Mouse (Mus musculus) forebrain, embryonic 15.5 days (tissue): ENCODE measurements at regions not wholly inside any gene's neighbourhood (a gene's known extent, or its start where the extent isn't known, plus 50 kb on each side); places are given as distances from the start of the nearest gene placed in this dataset.

Experiments
- ATAC-seq: fragments of 200-750 bp; cut with Nextera tagmentation; replicated peaks from 2 replicates; pipeline ENCODE4 v1.8.0; 2017; ENCODE audit warnings: mild to moderate bottlenecking, moderate TSS enrichment, moderate library complexity
- H3K27ac ChIP-seq: fragments of 300-500 bp; sonication (generic); replicated peaks from 2 replicates; pipeline ENCODE4 v1.5.1; 2015; ENCODE audit warnings: mild to moderate bottlenecking, inconsistent platforms
- H3K27me3 ChIP-seq: fragments of 300-500 bp; sonication (generic); 2 replicates; pipeline ENCODE4 v1.6.1; 2015; ENCODE audit warnings: inconsistent platforms
- H3K36me3 ChIP-seq: fragments of 300-500 bp; sonication (generic); 2 replicates; pipeline ENCODE4 v1.6.1; 2015; ENCODE audit warnings: mild to moderate bottlenecking, inconsistent platforms
- H3K4me1 ChIP-seq: fragments of 300-500 bp; sonication (generic); 2 replicates; pipeline ENCODE4 v1.6.1; 2015; ENCODE audit warnings: inconsistent platforms
- H3K4me2 ChIP-seq: fragments of 300-500 bp; sonication (generic); replicated peaks from 2 replicates; pipeline ENCODE4 v1.6.1; 2015; ENCODE audit warnings: mild to moderate bottlenecking, inconsistent platforms
- H3K4me3 ChIP-seq: fragments of 300-500 bp; sonication (generic); 2 replicates; pipeline ENCODE4 v1.5.1; 2015; ENCODE audit warnings: mild to moderate bottlenecking, inconsistent platforms
- H3K9ac ChIP-seq: fragments of 300-500 bp; sonication (generic); replicated peaks from 2 replicates; pipeline ENCODE4 v1.6.1; 2015; ENCODE audit warnings: mild to moderate bottlenecking, inconsistent platforms
- H3K9me3 ChIP-seq: fragments of 300-500 bp; sonication (generic); 2 replicates; pipeline ENCODE4 v1.6.1; 2016; ENCODE audit warnings: inconsistent platforms
- WGBS: fragments of 180-500 bp; shearing (Covaris S2); methylation state at CpG from one replicate; pipeline ENCODE4 v1.1.7; 2015; ENCODE audit warnings: mixed read lengths; 5-methylcytosine and 5-hydroxymethylcytosine counted together

DNA sequence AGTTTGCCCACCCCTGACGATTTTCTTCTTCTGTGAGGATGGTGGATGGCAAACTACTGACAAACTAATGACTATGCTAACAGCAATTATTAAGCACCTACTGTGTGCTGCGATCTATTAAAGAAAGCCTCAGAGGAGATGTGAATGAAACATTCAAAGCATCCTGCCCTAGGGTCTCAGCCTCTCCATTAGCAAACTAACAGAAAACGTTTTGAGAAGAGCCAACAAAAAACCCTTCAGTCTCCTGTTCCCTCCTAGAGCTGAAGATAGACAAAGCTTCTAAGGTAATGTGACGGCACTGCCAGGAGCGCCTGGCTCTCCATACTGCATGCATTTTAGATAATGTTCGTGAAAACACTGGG is 270.4 kb upstream of the Irx3 start:
- H3K9me3 ChIP-seq: no peaks in the 10 kb centered on the region
- 3% methylated on average over 6 of the region's 6 CpGs for WGBS
- no peak overlapping the region for H3K27ac ChIP-seq
- H3K9ac ChIP-seq: no peak overlapping the region
- H3K4me3 ChIP-seq: no peak overlapping the region
- no peak overlapping the region for H3K4me2 ChIP-seq
- ATAC-seq: 0 out of 2 replicates have a peak, but pooled peaks have one; percentile 26
- peaks cover 25% of the 10 kb centered on the region for H3K4me1 ChIP-seq
- H3K27me3 ChIP-seq: peaks cover 81% of the 10 kb centered on the region
- no peaks in the 10 kb centered on the region for H3K36me3 ChIP-seq

DNA sequence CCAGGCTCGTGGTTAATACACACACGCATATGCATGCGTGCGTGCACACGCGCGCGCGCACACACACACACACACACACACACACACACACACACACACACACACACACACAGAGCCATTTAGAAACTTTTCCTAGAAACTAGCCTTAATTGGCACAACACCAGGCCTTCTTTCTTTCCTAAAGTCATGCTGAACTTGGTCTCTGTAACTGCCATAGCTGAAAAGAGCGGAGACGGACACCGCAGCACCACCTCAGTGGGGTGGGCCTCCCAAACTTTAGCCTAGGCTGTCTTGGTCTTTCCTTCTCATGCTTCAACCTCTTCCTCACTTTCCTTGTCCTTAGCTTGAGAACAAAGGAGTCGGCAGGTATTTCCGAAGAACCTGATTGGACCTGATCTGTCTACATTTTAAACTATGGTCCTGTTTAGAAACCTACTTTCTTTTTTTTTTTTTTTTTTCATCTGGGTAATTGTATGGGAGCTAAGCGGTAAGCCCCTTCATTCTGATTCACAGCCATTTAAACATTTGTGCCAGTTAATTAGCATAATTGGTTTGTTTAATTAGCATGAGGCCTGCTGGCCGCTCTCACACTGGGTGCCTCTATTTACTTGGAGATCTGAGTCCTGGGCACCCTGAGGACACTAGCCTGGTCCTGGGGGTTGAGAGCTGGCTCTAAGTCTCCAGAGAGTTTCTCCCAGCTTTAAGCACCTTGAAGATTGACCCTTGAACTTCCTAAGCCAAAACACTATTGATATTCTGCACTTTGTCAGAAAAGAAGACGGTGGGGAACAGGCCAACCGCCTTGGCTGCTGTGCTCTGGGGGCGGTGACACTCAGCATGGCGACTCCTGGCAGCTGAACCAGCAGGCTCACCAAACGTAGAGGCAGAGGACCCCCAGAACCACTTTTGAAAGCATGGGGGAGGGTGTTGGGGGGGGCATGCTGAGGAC is 269.7 kb upstream of the Irx3 start:
- H3K4me2 ChIP-seq: 0 out of 2 replicates have a peak overlapping the region, but pooled peaks have one; percentile 16
- H3K27ac ChIP-seq: no peak overlapping the region

DNA sequence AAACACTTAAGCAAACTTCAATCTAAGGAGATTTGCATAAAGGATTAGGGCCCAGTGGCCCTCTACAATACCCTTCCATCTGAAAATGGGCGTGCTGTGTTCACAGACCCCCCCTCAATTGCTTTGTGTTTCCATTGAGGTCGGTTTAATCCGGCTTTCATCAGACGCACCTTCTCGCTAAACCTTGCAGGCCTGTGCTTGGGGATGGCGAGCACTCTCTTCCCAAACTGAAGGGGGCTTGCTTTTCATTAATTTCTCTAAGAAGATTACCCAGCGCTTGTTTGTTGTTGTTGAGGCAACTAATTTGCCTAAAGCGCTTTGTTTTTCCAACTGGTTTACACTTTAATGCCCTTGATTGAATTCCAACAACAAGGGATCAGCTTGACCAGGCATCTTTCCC is 268.8 kb upstream of the Irx3 start:
- Histone ChIP-seq H3K36me3 (no peaks in the 10 kb centered on the region), H3K4me1 (peaks cover 25% of the 10 kb centered on the region), H3K27me3 (peaks cover 76% of the 10 kb centered on the region), H3K9ac (no peak overlapping the region), H3K4me3 (no peak overlapping the region), H3K27ac (no peak overlapping the region), H3K4me2 (no peak overlapping the region), H3K9me3 (no peaks in the 10 kb centered on the region)
- no peak for ATAC-seq
- 4% methylated on average over 8 of the region's 8 CpGs for WGBS

More for the DNA sequence above, 269.7 kb upstream of the Irx3 start:
- H3K36me3 ChIP-seq: no peaks in the 10 kb centered on the region
- no peaks in the 10 kb centered on the region for H3K9me3 ChIP-seq
- H3K4me1 ChIP-seq: peaks cover 25% of the 10 kb centered on the region
- H3K4me3 ChIP-seq: no peak overlapping the region
- no peak overlapping the region for H3K9ac ChIP-seq
- peak; percentile 80 for ATAC-seq
- H3K27me3 ChIP-seq: peaks cover 83% of the 10 kb centered on the region
- WGBS: 9% methylated on average over 21 of the region's 21 CpGs

DNA sequence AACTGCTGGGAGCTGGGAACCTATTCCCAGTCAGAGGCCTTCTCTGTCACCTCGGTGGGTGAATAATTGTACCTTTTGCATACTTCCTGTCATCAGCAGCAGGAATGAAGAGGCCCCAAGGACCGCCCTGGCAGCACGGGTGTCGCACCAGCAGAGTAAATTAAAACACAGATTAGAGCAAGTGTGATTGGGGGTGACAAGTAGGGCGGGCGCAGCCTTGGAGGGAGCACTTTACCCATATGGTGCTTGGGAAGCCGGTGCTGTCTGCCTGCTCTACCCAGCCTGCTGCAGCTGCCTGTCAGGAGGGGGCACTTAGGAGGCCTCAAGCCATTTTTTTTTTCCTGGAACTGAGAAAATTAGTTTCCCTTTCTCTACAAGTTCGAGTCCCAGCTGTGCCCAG is 264.6 kb upstream of the Irx3 start:
- no peak overlapping the region for H3K4me3 ChIP-seq
- H3K4me2 ChIP-seq: no peak overlapping the region
- no peaks in the 10 kb centered on the region for H3K9me3 ChIP-seq
- 16% methylated on average over 8 of the region's 8 CpGs for WGBS
- H3K27me3 ChIP-seq: peaks cover 82% of the 10 kb centered on the region
- no peak overlapping the region for H3K9ac ChIP-seq
- peak; percentile 59; the same call in 1 of the 2 replicates for ATAC-seq
- peaks cover 13% of the 10 kb centered on the region for H3K4me1 ChIP-seq
- no peak overlapping the region for H3K27ac ChIP-seq
- H3K36me3 ChIP-seq: no peaks in the 10 kb centered on the region

DNA sequence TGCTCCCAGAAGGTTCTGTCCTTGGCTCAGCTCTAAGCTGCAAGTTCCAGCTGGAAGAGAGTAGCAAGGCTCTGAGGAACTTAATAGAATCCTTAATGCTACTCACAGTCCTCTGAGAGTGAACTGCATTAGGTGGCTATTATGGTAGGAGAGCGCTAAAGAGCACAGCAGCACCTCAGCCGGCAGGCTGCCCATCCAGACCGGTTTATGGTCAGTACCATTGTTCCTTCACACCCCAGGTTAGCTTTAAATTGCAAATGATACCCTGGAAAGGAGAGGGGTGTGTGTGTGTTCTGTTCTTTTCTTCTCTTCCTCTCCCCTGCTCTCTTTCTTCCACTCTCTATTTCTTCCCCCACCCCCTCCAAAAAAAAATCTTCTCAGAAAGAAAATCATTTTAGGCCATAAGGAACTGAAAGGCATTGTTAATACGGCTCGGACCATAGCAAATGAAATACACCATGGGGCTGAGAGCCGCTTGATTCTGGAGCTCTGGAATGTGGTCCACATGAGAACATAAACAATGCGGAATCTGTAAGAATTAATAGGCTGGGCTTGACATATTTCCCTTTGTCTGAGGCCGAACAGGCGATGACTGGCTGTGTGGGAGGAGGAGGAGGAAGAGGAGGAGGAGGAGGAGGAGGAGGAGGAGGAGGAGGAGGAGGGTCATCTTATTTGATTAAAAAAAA is 263.8 kb upstream of the Irx3 start:
- 6% methylated on average over 7 of the region's 9 CpGs for WGBS
- H3K27me3 ChIP-seq: peaks cover 87% of the 10 kb centered on the region
- no peak overlapping the region for H3K4me3 ChIP-seq
- no peak overlapping the region for H3K27ac ChIP-seq
- H3K9me3 ChIP-seq: no peaks in the 10 kb centered on the region
- no peaks in the 10 kb centered on the region for H3K36me3 ChIP-seq
- H3K4me2 ChIP-seq: no peak overlapping the region
- peaks cover 6% of the 10 kb centered on the region for H3K4me1 ChIP-seq
- no peak overlapping the region for H3K9ac ChIP-seq
- no peak for ATAC-seq

DNA sequence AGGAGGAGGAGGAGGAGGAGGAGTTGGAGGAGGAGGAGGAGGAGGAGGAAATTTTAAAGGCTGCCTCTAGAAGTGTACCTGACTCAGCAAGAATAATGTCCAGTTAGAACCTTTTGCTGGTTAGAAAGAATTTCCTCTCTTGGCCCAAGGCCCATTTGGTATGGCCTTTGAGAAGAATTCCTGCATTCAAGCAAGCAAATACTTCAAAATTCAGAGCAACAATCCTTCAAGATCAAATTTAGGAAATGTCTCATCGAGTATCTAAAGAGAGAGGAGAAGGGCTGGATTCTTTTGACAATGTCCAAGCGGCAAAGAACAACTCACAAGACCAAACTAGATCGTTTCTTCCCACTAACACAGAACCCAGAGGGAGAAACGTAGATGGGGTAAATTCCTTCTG is 263.1 kb upstream of the Irx3 start:
- no peak overlapping the region for H3K4me3 ChIP-seq
- H3K4me2 ChIP-seq: no peak overlapping the region
- no peaks in the 10 kb centered on the region for H3K4me1 ChIP-seq
- H3K9ac ChIP-seq: no peak overlapping the region
- H3K27me3 ChIP-seq: peaks cover 89% of the 10 kb centered on the region
- H3K9me3 ChIP-seq: no peaks in the 10 kb centered on the region
- H3K36me3 ChIP-seq: no peaks in the 10 kb centered on the region
- 10% methylated on average over 4 of the region's 4 CpGs for WGBS
- no peak overlapping the region for H3K27ac ChIP-seq
- no peak for ATAC-seq

DNA sequence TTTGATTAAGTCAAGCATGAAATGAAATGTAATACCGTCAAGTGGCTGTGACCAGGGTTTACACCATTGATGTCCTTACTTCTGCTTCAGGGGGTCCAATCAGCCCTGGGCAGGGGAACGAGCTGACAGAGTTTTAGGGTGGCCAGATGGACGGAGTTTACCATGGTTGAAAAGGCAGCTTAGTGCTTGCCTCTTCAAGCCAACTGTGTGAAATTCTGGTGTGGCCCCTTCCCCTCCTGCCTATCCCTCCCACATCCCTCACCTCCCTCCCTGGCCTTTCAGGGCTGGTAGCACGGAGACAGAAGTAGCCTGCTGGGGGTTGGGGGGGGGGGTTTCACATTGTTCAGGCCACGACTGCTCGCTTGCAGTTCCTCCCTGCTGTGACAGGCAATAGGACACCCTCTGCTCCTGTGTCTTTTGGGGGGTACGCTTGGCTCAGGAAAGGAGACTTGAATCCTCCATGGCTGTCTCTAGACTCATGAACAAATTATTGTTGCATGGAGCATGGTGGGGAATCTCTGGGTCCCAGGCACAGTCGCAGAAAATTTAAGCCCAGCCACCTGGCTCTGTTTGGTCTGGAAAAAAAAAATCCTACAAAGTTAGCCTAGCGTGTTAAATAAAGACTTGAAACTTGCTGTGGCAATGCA is 262.4 kb upstream of the Irx3 start:
- Histone ChIP-seq H3K4me1 (no peaks in the 10 kb centered on the region), H3K36me3 (no peaks in the 10 kb centered on the region), H3K9ac (no peak overlapping the region), H3K27me3 (peaks cover 89% of the 10 kb centered on the region), H3K27ac (no peak overlapping the region), H3K9me3 (no peaks in the 10 kb centered on the region), H3K4me2 (no peak overlapping the region), H3K4me3 (no peak overlapping the region)
- ATAC-seq: no peak
- 4% methylated on average over 9 of the region's 9 CpGs for WGBS

DNA sequence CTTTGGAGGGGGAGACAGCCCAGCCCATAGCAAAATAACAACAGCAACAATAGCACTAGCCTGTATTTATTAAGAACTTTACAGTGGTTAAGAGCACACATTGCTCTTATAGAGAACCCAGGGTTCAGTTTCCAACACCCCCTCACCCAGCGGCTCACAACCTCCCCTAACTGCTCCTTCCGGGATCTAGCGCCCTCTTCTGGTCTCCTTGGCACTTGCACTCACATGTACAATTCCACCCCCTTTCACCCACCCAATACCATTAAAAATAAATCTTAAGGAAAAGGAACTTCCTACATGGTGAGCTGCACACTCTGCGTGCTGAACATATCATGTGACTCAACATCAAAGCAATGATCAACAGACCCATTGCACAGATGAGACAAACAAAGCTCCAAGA is 261.5 kb upstream of the Irx3 start:
- H3K9me3 ChIP-seq: no peaks in the 10 kb centered on the region
- no peak overlapping the region for H3K4me3 ChIP-seq
- H3K27ac ChIP-seq: no peak overlapping the region
- no peak overlapping the region for H3K4me2 ChIP-seq
- H3K9ac ChIP-seq: no peak overlapping the region
- peaks cover 89% of the 10 kb centered on the region for H3K27me3 ChIP-seq
- 80% methylated on average over 4 of the region's 4 CpGs for WGBS
- H3K4me1 ChIP-seq: no peaks in the 10 kb centered on the region
- H3K36me3 ChIP-seq: no peaks in the 10 kb centered on the region
- no peak for ATAC-seq

DNA sequence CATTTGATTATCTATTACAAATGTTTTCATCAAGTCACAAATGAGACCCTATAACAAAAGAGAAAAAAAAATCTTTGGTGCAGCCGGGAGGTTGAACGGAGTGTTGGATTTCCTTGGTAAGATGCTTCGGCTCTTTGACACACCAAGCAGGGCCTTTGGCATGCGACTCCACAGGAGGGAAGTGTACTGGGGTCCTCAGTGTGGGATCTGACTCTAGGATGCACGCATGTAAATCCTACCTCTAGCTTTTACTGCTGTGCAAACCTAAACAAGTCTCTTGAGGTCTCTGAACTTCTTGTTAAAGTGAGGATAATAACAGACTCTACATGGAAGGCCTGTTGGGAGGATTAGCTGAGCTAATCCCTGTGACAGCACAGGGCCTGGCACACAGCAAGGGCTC is 257.6 kb upstream of the Irx3 start:
- H3K9me3 ChIP-seq: no peaks in the 10 kb centered on the region
- no peak overlapping the region for H3K4me2 ChIP-seq
- peaks cover 84% of the 10 kb centered on the region for H3K27me3 ChIP-seq
- no peak overlapping the region for H3K9ac ChIP-seq
- H3K4me3 ChIP-seq: no peak overlapping the region
- WGBS: 69% methylated on average over 5 of the region's 5 CpGs
- no peak overlapping the region for H3K27ac ChIP-seq
- no peaks in the 10 kb centered on the region for H3K36me3 ChIP-seq
- H3K4me1 ChIP-seq: no peaks in the 10 kb centered on the region
- no peak for ATAC-seq

DNA sequence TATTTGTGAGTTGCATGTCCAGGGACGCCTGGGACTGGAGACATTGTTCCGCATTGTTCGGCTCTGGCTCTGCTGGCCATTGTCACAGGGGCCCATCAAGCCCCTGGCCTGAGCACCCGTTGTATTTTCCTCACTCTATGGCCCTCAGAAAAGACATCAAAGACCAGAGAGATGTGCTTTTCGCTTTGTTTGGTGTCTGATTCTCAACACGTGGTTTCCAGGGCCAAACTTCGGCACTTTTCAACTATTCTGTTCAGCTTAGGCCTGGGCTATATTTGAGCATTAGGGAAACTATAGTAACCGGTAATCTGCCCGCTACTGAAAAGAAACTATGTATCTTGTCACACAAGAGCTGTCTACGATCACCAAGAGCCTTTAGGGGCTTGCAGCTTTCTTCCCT is 257.1 kb upstream of the Irx3 start:
- no peaks in the 10 kb centered on the region for H3K4me1 ChIP-seq
- H3K4me2 ChIP-seq: no peak overlapping the region
- H3K27ac ChIP-seq: no peak overlapping the region
- H3K9ac ChIP-seq: no peak overlapping the region
- no peaks in the 10 kb centered on the region for H3K36me3 ChIP-seq
- no peak for ATAC-seq
- H3K4me3 ChIP-seq: no peak overlapping the region
- 41% methylated on average over 10 of the region's 10 CpGs for WGBS
- no peaks in the 10 kb centered on the region for H3K9me3 ChIP-seq
- H3K27me3 ChIP-seq: peaks cover 79% of the 10 kb centered on the region

DNA sequence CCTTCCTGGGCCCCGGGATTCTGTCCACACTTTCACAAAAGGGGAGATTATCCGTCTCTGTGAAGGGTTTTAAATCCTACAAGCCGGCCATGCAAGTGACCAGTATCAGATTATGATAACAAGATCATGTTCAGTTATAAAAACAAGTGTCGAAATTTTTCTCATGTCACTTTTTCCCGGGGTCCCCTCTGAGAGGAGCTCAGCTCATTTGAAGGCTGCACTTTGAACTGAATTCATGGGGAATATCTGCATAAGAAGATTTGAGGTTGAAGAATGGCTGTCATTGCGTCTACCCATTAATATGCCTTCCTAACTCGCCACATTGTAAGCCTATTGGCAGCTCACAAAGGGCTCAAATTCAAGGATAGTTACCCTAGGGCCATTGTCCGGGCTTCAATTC is 256.0 kb upstream of the Irx3 start:
- 30% methylated on average over 8 of the region's 8 CpGs for WGBS

DNA sequence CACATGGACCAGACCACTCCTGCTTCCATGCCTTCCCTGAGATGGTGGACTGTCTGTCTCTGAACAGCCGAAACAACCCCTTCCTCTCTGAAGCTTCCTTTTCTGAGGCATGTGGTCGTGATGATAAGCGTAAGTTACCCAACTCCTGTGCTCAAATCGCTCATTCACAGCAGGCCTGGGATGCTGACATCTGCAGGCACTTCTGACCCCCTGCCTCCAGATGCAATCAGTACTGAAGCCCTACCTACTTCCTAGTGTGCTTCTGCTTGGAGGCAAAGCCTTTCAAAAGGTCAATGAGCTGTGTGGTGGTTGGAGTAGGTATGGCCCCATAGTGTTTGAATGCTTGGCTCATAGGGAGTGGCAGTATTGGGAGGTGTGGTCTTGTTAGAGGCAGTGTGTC is 253.7 kb upstream of the Irx3 start:
- Histone ChIP-seq H3K4me3 (no peak overlapping the region), H3K4me2 (no peak overlapping the region), H3K9ac (no peak overlapping the region), H3K9me3 (no peaks in the 10 kb centered on the region), H3K27ac (no peak overlapping the region), H3K4me1 (no peaks in the 10 kb centered on the region), H3K27me3 (peaks cover 51% of the 10 kb centered on the region), H3K36me3 (no peaks in the 10 kb centered on the region)
- WGBS: 87% methylated on average over 4 of the region's 4 CpGs
- ATAC-seq: no peak

More for the DNA sequence above, 256.0 kb upstream of the Irx3 start:
- Histone ChIP-seq H3K4me3 (no peak overlapping the region), H3K27me3 (peaks cover 73% of the 10 kb centered on the region), H3K4me1 (no peaks in the 10 kb centered on the region), H3K27ac (no peak overlapping the region), H3K9me3 (no peaks in the 10 kb centered on the region), H3K36me3 (no peaks in the 10 kb centered on the region), H3K9ac (no peak overlapping the region), H3K4me2 (no peak overlapping the region)
- ATAC-seq: no peak
